Mouse (Mus musculus): ENCODE results near the gene Jarid2.

Gene Jarid2

DNA sequence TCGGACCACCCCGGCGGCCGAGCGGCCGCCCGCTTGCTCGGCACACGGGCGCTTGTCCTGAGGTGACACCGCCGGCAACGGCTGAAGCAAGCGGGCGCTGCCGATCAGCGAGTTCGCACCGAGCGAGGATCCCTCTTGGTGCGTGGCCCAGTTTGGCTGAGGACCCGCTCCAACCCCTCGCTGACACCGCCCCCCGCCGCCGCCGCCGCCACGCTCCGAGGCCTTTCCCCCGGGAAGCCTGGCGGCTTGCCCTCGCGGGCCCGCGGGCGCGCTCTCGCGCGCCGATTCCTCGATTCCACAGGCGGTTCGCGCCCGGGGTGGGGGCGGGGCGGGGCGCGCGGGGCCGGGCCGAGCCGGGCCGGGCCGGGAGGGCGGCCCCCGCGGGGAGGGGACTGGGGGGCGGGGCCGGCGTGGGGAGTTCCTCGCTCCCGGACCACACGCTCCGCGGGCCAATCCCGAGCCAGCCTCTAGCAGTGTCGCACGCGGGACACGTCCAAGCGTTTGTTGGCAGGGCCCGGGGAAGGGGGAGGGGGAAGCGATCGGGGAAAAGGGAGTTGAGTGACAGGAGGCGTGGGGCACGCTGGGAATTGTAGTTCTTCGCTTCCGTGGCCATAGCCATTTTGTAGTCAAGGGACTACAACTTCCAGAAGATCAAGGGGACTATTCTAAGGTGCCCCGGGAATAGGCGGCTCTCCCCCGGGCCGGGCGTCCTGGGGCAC lies 1.0 kb downstream of the Jarid2 start:
- peak; percentile 99 to 100 for DNase-seq (ENCODE audit: low spot score in 2 of 2)

DNA sequence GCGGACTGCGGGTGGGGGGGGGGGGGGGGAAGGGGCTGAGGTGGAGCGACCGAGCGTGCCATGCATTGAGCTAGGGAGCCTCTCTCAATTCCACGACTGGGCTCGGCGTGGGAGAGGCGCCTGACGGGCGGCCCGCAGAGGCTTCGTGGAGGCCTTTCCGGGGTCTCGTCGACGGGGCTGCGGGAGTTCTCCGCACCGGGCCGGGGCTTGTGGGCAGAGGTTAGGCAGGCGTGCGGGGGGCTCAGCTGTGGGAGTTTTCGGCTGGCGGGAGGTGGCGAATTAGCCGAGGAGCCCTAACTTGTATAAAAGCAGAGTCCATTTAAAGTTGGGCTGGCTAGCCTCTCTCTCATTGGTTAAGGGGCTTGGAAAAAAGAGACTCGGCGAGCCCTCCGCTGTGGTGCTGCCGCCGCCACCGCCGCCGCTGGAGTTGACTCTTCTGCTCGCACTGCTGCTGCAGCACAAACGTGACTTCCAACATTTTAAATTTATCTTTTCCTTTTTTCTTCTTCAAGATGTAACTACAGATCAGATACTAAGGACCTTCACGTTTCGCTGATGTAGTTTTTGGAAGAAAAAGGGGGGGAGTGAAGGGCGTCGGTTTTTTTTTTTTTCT lies 1.8 kb downstream of the Jarid2 start:
- DNase-seq (ENCODE audit: low spot score in 2 of 2), result peak; percentile 79 to 85

DNA sequence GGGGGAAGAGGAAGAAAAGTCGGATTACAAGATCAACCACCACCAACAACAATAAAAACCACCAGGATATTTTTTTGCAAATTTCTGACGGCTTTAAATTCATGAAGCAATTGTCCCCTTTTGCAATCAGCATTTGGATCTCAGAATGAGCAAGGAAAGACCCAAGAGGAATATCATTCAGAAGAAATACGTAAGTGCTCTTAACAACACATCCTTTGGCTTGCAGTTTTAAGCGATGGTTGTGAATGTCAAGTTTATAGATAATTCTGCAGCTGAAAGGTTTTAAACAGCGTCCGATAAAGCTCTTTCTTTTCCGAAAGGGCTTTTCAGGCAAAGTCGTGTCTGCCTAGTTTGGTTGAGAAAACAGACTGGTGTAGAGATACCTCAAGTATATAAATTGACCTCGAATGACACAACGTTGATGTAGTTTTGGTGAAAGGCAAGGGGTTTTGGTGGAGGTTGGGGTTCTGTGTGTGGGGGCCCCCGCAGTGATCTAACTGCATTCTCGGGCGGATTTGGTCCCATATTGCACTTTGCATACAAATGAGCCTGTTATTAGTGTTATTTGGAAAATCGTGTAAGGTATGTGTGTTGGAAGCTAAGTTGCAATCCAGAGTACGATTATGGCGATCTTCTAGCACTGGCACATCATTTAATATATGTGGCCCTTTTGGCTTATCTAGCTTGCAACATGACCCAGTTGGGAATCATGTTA lies 2.6 kb downstream of the Jarid2 start:
- DNase-seq (ENCODE audit: low spot score in 2 of 2), result no peak

DNA sequence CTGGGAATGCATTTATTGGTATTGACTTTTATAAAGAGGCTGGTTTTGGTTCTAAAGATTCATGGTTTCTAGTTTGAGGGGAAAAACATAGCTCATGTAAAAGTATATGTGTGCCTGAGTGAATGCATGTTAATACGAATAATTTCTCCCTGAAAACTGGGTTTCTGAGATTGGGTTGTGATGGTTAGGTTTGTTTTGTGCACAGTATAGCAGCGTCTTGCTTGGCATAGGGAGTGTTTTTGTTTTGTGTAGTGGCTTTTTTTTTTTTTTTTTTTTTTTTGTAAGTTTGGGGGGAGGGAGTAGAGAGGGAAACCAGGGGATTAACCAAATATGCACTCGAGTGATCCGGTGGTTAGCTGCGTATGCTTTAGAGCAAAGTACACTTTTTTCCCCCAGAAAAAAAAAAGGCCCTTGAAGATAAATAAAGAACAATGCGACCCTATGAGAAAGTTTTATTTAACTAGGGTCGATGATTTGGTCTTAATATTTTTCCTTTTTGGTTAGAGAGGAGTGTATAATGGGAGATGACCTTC lies 3.2 kb downstream of the Jarid2 start:
- no peak for DNase-seq (ENCODE audit: low spot score in 2 of 2)

DNA sequence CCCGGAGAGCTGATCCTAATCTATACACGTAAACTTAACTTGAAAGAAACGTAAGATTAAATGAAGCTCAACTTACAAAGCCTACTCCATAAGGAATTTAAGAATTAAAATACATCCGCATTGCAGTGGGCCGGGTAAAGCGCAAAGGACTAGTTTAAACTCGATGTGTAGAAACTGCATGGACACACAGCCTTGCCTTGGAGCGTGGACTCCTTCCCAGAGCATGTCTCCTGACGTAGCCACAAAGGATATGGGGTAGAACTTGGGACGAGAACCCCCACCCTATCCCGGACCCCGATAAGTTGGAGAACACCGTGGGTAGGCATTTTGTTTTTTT lies 3.7 kb downstream of the Jarid2 start:
- DNase-seq (ENCODE audit: low spot score in 2 of 2), result no peak

DNA sequence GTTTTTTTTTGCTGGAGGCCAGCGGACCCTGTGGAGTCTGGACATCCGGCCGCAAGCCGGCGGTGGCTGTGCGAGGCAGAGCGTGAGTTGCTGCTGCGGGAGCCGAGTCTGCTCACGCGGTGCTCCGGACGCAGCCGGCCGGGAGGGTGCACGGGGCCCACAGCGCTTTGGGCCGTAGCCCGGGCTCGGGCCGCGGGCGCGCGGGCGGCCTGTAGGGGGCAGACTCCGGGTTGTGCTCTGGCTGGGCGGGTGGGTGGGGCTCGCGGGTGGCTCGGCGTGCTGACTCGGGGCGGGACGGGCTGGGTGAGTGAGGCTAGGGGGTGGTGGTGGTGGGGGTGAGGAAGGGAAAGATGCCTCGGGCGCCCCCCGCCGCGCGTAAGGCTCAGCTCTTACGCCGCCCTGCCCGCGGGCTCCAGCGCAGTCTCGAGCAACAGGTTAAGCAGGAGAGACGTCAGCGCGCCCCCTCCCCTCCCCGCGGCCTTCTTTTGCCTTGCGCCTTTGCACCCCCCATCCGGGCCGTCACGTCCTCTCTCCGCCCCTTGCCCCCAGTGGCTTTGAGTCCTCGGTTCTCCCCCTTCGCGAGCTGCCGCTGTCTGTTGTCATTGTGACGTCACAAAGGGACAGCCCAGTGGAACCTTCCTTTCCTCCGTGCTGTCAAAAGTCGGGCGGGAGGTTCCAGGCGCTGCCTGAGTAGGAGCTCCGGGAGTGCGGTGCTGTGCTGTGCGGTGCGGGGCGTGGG lies 4.3 kb downstream of the Jarid2 start:
- peak; percentile 79 to 86 for DNase-seq (ENCODE audit: low spot score in 2 of 2)

DNA sequence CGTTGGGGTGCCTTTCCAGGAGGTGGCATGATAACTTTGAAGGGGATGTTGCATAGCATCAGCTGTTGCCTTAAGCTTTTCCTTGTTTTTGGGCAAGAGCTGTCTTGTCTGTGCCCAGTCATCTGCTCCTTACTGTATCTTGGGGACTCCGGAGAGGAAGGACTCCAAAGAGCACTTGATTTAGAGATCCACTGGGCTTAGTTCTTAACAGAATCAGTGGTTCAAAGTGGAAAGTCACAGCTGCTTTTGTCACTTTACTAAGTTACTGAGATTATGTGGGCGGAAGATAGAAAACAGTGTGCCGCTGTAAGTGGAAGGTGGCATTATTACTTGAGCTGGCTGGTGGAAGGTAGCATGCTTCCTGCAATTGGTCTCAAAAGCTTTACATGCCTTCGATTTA lies 5.2 kb downstream of the Jarid2 start:
- no peak for DNase-seq (ENCODE audit: low spot score in 2 of 2)

DNA sequence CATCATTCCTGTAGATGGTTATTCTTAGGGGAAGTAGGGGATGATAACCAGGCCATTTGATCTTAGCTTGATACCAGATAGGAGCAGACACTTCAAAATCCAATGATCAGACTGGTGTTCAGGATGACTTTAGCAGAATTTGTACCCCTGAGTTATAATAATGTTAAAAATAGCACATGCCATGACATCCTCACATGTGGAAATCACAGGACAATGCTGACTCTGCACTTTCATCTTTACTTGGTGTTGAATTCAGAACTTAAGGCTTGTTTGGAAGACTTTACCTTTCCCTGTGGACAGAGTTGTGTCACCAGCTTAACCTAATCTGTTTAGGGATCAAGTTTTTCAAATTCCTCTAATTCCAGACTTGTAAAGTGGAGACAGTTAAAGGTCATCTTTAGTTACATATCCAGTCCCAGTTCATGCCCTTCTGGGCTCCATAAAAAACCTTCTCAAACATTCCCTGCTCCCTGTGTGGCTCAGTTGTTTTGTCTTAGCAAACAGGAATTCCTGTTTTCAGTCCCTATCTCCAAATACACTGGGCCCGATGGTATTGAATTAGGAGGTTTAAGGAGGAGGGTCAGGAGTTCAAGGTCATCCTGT lies 5.9 kb downstream of the Jarid2 start:
- DNase-seq (ENCODE audit: low spot score in 2 of 2), result no peak

DNA sequence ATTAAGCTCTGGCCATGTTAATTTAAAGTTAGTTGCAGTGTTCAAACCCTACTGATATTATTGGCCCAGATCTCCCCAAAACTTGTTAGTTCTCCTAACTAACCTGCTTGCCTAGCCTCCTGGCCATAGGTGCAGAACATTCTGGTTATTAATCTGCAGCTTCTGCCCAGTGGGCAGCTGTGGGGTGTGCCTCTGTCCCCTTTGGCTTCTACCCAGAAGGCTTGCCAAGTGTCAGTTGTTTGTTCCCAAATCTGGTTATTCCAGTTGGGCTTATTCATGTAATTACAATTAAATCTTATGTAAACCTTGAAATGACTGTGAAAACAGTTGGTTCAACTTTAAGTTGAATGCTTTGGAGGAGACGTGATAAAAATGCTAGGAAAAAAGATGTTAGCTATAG lies 8.0 kb downstream of the Jarid2 start:
- peak in 1 of 2 experiments; percentile 24 for DNase-seq (ENCODE audit: low spot score in 2 of 2)

DNA sequence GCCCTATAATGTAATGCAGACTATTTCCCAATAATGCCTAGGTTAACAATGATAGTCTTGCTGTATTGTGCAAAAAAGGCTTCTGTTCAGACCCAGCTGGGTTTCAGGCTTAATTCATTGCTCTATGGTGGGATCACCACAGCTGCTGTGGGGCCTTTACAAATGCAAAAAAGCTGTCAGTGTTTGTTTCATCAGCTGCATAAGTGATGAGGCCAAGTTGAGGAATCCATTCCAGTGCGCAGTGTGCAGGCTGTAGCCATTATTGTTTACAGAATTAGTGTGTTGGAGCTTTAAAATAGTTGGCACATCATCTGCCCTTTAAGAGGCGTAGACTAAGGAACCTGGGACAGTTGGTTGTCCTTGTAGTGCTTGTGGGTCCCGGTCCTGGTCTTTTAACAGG lies 22.5 kb downstream of the Jarid2 start:
- DNase-seq (ENCODE audit: low spot score in 2 of 2), result no peak

DNA sequence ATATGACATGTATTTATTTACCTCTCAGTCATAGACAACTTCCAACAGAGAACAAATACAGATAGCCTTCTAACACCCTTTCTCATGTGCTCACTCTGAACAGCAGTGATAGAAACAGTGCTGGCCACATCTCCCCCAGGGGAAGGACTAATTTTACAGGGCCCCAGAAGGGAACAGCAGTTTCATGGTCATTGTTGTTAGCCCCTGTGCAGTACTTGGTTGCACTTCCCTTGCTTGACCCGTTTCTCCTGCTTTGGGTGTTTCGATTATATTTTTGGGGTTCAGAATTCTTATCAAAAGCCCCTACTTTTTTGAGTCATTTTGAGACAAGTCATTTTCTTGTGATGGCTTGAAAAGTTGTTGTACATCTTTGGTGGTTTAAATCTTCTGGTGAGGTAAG lies 23.9 kb downstream of the Jarid2 start:
- no peak for DNase-seq (ENCODE audit: low spot score in 2 of 2)

DNA sequence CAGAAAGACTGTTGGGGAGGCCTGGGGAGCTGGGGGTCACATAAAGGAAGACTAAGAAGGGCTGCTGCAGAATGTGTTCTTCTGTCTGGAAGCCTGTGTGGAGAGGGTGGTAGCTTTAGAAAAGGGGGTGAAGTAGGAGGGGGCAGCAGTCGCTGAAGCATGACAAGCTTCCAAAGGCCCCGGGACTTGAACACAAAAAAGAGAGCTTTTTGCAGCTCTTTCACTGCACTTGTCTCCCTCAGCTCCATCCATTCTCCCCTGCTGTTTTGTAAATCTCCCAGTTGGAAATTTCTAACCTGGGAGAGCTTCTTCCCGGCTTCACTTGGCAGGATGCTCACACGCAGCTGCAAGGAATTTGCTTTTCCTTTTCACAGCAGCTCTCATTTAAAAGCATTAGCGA lies 26.2 kb downstream of the Jarid2 start:
- no peak for DNase-seq (ENCODE audit: low spot score in 2 of 2)

DNA sequence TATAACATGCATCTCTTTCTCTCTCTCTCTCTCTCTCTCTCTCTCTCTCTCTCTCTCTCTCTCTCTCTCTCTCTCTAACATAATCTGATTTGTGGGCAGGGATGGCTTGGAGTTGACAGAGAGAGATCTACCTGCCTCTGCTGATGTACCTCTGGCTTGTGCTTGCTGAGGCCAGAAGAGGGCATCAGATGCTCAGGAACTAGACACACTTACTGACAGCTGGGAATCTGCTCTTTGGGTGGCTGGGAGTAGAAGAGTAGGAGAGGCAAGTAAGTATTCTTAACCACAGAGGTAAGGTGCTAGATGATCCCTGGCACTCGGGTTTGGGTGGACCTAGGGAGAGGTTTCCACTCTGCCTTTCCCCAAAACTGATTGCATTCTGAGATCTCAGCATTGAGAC lies 29.5 kb downstream of the Jarid2 start:
- DNase-seq (ENCODE audit: low spot score in 2 of 2), result no peak

DNA sequence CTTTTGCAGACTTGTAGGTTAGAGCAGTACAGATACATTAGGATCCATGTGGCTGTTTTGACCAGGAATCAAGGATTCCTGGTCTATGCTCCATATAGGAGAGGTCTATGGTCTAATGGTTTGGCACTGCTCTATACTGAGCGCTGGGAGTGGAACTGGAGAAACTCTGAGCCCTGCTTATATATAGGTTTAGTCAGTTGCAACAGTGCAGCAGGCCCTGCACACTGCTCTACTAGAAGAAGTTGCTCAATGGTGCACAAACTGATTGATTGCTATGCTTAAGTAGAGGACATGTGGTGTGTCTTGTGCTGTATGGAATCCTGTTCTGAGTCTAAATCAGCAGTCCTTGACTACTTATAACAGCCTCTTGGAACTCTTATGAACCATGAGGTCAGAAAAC lies 31.5 kb downstream of the Jarid2 start:
- DNase-seq (ENCODE audit: low spot score in 2 of 2), result no peak

DNA sequence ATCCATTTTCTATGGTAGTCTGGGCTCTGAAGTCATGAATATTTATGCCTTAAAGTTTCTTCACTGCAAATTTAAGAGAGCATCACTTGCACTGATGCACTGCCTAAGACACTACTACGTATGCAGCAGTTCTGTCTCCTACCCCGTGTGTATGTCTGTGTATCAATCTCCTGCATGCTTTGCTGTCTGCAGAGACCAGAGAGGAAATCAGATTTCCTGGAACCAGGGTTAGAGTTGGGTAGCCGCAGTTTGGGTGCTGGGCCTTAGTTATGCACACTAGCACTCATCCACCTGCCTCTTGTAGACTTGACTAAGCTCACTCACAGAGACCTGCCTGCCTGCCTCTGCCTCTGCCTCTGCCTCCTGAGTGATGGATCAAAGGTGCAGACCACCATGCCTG lies 33.8 kb downstream of the Jarid2 start:
- no peak for DNase-seq (ENCODE audit: low spot score in 2 of 2)

DNA sequence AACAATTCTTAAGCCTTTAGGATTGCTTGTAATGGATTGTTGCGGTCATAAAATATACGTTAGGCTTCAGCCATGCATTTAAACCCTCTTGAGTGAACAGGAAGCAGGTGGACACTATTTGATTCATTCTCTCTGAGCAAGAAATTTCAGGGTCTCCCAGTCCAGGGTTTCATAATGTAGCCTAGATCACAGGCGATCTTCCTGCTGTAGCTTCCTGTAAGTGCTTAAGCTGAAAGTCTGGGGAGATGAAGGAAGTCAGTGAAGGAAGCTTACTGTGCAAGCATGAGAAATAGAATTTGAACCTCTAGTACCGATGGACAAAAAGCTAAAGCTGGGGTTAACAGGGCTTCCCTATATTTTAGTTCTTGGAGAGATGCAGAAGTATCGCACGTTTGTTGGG lies 38.5 kb downstream of the Jarid2 start:
- DNase-seq (ENCODE audit: low spot score in 2 of 2), result no peak

DNA sequence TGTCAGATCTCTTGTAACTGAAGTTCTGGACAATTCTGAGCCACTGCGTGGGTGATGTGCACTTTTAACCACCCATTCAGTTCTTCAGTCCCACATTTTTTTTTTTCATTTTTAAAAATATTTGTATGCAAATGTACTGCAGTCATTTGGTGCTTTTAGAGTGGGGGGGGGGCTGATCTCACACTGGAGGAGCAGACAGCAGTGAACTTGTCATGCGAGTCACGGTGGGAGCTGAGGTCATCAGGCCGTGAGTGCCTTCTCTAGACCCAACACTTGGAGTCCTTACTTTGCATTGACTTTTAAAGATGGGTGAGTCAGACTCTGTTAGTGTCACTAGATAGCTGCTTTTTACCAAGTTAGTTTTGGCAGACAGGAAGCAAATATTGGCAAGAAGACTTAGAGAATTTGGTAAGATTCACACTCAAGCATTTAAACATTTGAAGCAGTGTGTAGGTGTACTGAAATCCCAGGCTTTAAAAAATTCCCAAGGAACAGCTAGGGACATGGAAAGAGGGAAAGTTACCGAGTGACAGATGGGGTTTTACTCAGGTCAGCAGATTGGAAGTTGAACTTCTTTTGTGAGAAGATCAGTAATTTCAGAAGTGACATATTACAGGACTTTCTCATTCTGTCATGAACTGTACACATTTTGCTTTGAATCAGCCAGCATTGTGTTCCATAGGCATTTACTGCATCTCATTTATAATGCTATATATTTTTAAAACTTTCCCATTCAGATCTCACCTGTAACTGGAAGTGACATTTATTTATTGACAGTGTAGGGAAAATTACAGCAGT lies 41.7 kb downstream of the Jarid2 start:
- DNase-seq (ENCODE audit: low spot score in 2 of 2), result no peak

DNA sequence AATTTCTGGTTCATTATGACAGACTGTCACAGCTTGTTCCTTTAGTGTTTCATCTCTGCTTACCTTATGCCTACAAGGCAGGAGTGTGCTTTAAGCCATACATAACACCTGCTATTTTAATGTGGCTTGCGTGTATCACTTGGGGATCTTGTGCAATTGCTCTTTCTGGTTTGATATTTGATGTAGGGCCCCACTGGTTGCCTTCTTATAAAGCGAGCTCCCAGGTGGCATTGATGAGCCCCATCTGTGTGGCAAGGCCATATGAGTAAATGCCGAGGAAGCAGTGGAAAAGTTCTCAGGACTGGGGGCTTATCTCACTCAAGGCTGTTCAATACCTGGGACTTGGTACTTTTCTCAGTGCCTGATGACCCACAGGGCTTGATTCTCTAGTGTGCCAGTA lies 43.5 kb downstream of the Jarid2 start:
- DNase-seq (ENCODE audit: low spot score in 2 of 2), result no peak

DNA sequence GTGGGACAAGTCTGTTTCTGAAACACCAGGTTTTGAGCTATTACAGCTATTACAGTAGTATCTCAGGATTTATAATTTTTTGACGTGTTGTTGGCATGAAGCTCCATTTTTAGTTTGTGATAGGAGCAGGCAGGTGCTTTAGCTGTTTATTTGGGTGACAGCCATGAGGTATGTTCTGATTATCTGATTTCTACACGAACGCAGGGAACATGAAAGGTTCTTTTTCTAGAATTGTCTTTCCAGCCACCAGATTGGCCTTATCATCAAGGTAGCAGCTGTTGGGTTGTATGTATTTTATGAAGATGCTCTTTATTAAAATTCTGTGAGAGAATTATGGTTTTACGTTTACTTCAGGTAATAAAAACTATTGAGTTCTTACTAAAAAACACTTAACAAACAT lies 45.1 kb downstream of the Jarid2 start:
- DNase-seq (ENCODE audit: low spot score in 2 of 2), result no peak

DNA sequence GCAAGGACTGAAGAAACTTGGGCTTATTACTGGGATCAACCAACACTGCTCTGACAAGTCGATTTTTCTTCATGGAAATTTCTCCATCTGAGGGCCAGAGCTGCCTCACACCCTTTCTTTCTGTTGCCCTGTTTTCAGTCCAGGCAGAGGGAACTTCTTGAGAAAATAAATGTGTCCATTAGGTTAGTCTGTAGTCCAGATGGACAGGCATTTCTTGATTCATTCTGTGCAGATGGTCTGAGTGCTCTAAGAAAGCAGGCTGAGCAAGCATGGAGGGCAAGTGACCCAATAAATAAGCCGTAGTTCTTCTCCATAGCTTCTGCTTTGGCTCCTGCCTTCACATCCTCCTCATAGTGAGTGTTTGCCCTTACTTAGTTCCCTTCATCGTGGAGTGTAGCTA lies 46.1 kb downstream of the Jarid2 start:
- DNase-seq (ENCODE audit: low spot score in 2 of 2), result no peak

DNA sequence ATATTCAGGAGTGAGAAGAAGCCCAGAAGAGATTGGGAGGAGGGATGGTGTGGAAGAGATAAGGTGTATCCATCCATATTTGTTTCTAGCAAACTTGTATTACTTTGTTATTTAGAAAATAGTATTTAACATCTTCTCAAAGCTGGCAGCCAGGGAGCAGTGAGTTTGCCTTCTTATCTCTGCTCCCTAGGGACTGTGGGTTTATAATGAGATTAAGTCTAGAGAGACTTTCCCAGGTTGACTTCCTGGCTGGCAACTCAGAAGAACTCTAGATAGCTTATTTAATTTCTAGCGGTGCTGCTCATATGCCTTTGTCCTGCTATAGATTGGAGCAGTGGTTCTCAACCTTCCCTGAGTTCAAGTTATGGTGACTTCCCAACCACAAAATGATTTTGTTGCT lies 51.2 kb downstream of the Jarid2 start:
- no peak for DNase-seq (ENCODE audit: low spot score in 2 of 2)

All from urinary bladder, postnatal 4 days (tissue).